Mouse (Mus musculus): ENCODE measurements around the gene Kctd12. TPM values are rescaled to one million over a fixed set of nuclear protein-coding genes. Genes with fewer than 3 reads are reported as not detected.

The Kctd12 gene
- polyA plus RNA-seq, 1 experiment: 7.0 TPM

DNA sequence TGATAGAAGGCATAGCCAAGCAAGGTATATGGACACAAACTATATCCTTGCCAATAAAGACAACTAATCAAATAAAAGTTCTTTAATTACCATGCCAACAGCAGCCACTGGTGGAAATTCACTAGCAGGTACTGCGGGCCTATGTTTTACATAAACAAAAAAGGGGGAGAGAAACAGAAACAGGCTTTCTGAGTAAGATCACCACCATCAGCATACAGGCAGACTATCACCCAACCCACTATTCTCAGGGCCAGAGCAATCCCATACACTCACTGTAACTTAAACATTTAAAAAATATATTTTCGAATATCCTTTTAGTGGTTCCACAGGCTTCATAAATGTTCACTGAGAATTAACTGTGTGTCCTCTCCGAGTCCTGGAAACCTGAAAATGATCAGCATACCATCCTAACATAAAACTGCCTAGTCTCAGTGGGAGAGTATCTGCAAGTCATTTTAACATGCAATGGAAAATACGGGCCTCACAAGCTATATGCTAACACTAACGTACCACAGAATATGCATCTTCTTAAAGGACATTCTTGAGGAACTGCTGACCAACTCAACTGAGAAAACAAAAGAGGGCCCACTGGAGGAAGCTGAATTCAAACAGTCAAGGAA is 54.5 kb downstream of the Kctd12 start:
- H3K36me3 ChIP-seq (replicated peaks; ENCODE audit: low read length): no peaks in the 10 kb centered on the region
- TF ChIP-seq GATA1 (IDR thresholded peaks at IDR 0.05; ENCODE audit: borderline replicate concordance, low read length) (no peak), FLI1 (IDR thresholded peaks at IDR 0.05; ENCODE audit: low read length) (no peak)
- H3K4me1 ChIP-seq: peaks cover 9% of the 10 kb centered on the region
- H3K27me3 ChIP-seq (replicated peaks): peaks cover 2% of the 10 kb centered on the region
- H3K4me3 ChIP-seq (replicated peaks): no peak overlapping the region
- no peaks in the 10 kb centered on the region for H3K9me3 ChIP-seq

Other genes starting within 250 kb of the Kctd12 start
- 0.13 TPM in 1 of 2 replicates, not detected in the other for gene Acod1, start 64.3 kb upstream of the Kctd12 start, polyA plus RNA-seq (2012; ENCODE audit: insufficient read depth, low replicate concordance)
- gene Cln5, start 87.6 kb upstream of the Kctd12 start, polyA plus RNA-seq (2012; ENCODE audit: insufficient read depth, low replicate concordance): 1.8 and 3.6 TPM in 2 replicates
- 2.0 and 5.1 TPM in 2 replicates for gene Fbxl3, start 116.9 kb upstream of the Kctd12 start, polyA plus RNA-seq (2012; ENCODE audit: insufficient read depth, low replicate concordance)

All from megakaryocyte, embryonic 14.5 days (primary cell).